Mouse (Mus musculus): Measurements from ENCODE around the gene Mafk. TPM values are rescaled to one million over a fixed set of nuclear protein-coding genes. Genes with fewer than 3 reads are reported as not detected.

The Mafk gene
- polyA plus RNA-seq, 1 experiment: 12.9 TPM

DNA sequence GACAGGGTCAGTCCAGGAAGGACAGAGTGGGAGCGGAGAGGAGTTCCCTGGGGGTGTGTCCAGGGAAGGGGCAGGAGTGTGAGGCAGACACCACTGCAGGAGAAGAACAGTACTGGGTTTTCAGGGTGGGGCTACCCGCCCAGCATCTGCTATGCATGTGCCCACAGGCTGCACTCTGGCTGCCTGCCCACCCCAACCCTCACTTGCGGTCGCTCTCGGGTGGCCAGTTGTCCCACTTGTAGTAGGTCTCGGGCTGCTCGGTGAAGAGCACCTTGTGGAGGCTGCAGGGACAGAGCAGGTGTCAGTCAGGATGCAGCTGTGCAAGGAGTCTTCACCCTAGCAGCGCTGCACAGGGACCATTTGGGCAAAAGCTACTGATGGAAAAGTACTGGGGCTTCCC is 23.1 kb upstream of the Mafk start:
- no peak overlapping the region for H3K4me3 ChIP-seq (ENCODE audit: insufficient read depth, low read length)
- TF ChIP-seq CTCF (IDR thresholded peaks at IDR 0.05; ENCODE audit: borderline replicate concordance, insufficient read depth, low read length) (no peak), POLR2A (IDR thresholded peaks at IDR 0.05; ENCODE audit: low read depth, low read length) (no peak)
- H3K4me1 ChIP-seq (ENCODE audit: control insufficient read depth, insufficient read depth, low read length): no peaks in the 10 kb centered on the region
- H3K27ac ChIP-seq (ENCODE audit: insufficient read depth, low read length): no peak overlapping the region

DNA sequence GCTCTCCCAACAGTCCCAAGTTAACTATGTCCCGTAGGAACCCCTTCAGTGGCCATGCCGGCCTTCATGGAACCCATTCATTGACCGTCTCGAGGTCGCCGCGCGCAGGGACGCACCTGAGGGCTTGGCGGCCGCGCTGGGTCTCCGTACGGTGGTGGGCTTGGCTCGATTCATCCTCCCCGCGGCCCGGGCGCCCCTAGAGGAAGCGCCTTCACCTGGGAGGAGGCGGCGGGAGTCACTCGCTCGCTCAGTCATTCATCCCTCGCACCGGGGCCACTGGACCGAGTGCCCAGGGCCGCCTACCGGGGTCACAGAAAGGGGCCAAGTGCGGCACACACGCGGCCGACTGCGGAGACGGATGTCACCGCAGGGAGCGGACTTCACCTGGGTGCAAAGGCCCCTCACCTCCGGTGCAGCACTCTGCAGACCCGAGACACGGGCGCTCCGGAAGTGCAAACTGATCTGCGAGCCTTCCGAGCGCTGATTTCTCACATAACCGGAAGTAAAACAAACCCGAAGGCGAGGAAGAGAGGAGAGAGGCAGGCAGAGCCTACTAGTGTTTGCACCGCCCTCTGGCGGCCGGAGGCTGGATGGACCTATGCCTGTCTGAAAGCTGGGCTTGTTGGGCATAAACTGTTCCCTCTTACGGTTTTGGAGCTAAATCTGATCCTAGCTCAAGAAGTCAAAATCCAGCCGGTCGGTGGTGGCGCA is 15.9 kb upstream of the Mafk start, which contains the start of gene Ints1:
Gene Ints1 (minus strand): TSS at position 459 of the 711 bp plus-strand sequence.
- Histone ChIP-seq H3K4me1 (ENCODE audit: control insufficient read depth, insufficient read depth, low read length) (0 out of 2 replicates have a peak, but pooled peaks cover 4% of the 10 kb centered on the region), H3K27ac (ENCODE audit: insufficient read depth, low read length) (no peak within 1 kb of the TSS), H3K4me3 (ENCODE audit: insufficient read depth, low read length) (peak within 1 kb of the TSS; percentile 87)
- TF ChIP-seq CTCF (IDR thresholded peaks at IDR 0.05; ENCODE audit: borderline replicate concordance, insufficient read depth, low read length) (peak; percentile 88), POLR2A (IDR thresholded peaks at IDR 0.05; ENCODE audit: low read depth, low read length) (peak; percentile 73)

DNA sequence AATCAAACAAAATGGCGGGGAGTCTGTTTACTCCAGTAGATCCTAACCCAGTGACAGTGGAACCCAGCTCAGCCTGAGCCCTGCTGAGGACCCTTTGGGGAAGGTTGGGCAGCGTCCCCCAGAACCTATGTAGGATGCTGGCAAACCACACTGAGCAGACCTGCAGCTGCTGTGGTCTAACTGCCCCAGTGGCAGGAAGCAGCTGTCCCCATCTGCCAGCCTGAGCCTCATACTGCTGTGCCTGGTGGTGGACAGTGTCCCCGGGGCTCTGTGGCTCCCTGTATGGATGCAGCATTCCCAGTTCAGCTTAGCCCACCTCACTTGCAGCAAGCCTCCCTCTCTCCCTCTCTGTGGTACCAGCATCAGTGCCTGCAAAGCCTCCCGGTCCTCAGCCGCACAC is 14.3 kb upstream of the Mafk start:
- TF ChIP-seq CTCF (IDR thresholded peaks at IDR 0.05; ENCODE audit: borderline replicate concordance, insufficient read depth, low read length): no peak
- 0 out of 2 replicates have a peak, but pooled peaks cover 4% of the 10 kb centered on the region for H3K4me1 ChIP-seq (ENCODE audit: control insufficient read depth, insufficient read depth, low read length)

DNA sequence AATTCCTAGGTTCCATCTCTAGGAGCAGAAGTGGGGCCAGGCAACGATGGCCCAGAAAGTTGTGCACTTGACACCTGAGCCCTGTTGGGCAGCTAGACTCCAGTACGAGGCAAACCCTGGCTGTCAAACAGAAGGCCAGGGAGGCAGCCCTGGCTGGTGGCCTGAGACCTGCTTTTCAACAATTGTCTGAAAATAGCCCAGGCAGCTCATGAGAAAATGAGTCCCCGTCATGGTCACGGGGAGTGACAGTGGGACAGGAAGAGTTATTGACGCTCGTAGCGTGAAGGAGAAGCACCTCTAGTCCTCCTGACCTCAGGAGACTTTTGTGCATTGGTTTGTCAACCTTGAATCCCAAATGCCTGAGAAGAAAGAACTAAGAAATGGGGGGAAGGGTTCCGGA is 9.9 kb upstream of the Mafk start:
- no peak overlapping the region for H3K4me3 ChIP-seq (ENCODE audit: insufficient read depth, low read length)
- no peak overlapping the region for H3K27ac ChIP-seq (ENCODE audit: insufficient read depth, low read length)
- no peaks in the 10 kb centered on the region for H3K4me1 ChIP-seq (ENCODE audit: control insufficient read depth, insufficient read depth, low read length)
- TF ChIP-seq POLR2A (IDR thresholded peaks at IDR 0.05; ENCODE audit: low read depth, low read length) (no peak), CTCF (IDR thresholded peaks at IDR 0.05; ENCODE audit: borderline replicate concordance, insufficient read depth, low read length) (no peak)

More for the DNA sequence above, 14.3 kb upstream of the Mafk start:
- no peak overlapping the region for H3K27ac ChIP-seq (ENCODE audit: insufficient read depth, low read length)
- H3K4me3 ChIP-seq (ENCODE audit: insufficient read depth, low read length): no peak overlapping the region

DNA sequence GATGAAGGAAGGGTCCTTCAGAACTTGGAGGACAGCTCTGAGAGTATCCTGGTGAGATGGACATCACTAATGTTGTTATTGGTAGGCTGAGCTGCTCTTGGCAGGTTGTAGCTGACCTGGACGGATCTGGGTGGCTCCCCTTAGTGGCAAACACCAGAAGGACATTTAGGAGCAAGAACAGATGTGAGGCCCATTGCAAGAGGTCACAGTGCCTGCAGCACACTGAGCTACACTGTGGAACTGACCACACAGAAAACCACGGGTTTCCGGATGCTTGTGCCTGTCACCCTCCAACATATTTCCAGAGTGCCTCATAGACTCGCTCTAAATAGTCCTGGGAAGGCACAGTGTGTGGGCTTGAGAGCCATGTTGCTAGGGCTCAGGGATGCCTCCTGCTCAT is 1.8 kb upstream of the Mafk start:
- no peak for TF ChIP-seq POLR2A (IDR thresholded peaks at IDR 0.05; ENCODE audit: low read depth, low read length)
- no peak for TF ChIP-seq CTCF (IDR thresholded peaks at IDR 0.05; ENCODE audit: borderline replicate concordance, insufficient read depth, low read length)
- Histone ChIP-seq H3K27ac (ENCODE audit: insufficient read depth, low read length) (no peak overlapping the region), H3K4me3 (ENCODE audit: insufficient read depth, low read length) (no peak overlapping the region), H3K4me1 (ENCODE audit: control insufficient read depth, insufficient read depth, low read length) (peaks cover 19% of the 10 kb centered on the region; the same call in 1 of the 2 replicates)

DNA sequence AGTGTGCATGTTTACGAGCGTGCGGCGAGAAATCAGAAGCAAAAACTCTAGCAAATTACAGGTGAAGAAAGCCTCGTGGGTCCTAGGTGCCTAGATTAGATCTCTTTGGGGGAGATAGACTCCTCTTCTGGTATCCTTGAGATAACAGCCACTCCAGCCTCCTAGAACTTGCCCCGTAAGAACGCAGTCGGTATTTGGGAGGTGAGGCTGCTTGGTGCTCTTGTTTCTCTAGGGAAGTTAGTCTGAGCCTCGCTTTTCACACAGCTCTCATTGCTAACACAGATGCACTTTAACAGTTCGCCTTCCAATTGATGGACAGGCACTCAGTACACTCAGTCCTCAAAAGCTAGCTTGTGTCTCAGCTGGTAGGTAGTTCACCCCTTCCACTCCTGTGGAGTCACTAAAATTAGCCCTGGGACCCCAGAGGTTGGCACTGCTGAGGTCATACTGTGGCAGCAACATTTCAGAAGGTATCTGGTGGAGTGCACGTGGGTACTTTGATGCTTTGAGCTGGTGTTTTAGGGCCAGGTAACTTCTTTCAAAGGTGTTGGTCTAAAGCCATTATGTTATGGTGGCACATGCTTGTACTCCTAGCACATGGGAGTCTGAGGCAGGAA is 954 bp downstream of the Mafk start:
- Histone ChIP-seq H3K27ac (ENCODE audit: insufficient read depth, low read length) (peak overlapping the region; percentile 90; the same call in 1 of the 2 replicates), H3K4me3 (ENCODE audit: insufficient read depth, low read length) (peak overlapping the region; percentile 75), H3K4me1 (ENCODE audit: control insufficient read depth, insufficient read depth, low read length) (peaks cover 38% of the 10 kb centered on the region)
- TF ChIP-seq CTCF (IDR thresholded peaks at IDR 0.05; ENCODE audit: borderline replicate concordance, insufficient read depth, low read length) (no peak), POLR2A (IDR thresholded peaks at IDR 0.05; ENCODE audit: low read depth, low read length) (0 out of 2 replicates have a peak, but pooled peaks have one; percentile 11)

DNA sequence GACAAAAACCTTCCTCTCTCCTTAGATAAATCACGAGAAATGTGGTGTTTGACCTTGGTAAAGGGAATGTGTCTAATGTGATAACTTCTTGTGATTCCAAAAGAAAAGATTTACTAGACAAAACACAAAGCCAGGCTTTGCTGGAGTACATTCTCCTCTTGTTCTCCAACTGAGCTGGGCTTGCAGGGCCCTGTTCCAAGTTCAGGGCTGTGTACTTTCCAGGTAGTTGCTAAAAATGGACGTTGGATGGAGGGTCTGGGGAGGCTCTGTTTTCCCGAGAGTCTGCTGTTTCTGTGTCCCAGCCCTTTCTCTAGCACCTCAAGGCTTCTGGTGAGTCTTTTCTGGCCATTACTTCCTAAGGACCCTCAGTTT is 1.6 kb downstream of the Mafk start:
- TF ChIP-seq POLR2A (IDR thresholded peaks at IDR 0.05; ENCODE audit: low read depth, low read length) (no peak), CTCF (IDR thresholded peaks at IDR 0.05; ENCODE audit: borderline replicate concordance, insufficient read depth, low read length) (no peak)
- Histone ChIP-seq H3K4me1 (ENCODE audit: control insufficient read depth, insufficient read depth, low read length) (peaks cover 43% of the 10 kb centered on the region), H3K27ac (ENCODE audit: insufficient read depth, low read length) (peak overlapping the region; percentile 90), H3K4me3 (ENCODE audit: insufficient read depth, low read length) (peak overlapping the region; percentile 75)

DNA sequence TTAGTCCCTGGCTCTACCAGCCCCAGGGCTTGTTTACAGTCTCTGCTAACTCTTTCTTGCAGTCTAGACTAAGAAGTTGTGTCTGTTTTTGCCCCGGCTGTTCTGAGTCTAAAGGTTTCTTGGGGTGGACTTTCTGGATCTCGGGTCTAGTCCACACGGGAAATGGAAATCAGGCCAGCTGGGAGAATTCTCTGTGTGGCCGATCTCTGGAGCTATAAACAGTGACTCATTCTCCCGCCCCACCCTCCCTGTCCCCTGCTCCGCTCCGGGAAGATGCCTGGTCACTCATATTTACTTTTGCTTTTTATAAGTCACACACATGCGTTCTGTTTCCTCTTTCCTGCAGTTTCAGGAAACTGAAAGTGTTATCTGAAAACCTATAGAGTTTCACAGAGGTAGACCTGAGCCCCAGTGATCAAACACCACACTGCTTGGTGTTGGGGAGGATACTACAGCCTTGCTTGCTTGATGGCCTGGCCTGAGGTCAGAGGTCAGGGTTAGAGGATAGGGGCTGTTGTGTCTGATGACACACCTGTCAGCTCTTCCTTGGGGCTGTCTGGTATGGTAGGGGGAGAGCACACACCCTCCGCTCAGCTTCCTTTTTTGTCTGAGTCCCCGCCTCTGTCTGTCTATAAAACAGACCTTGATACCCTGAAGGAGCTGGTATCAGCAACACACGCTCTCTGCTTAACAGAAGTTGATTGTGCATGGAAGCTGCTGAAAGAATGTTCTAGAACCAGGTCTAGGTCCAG is 2.2 kb downstream of the Mafk start:
- Histone ChIP-seq H3K4me1 (ENCODE audit: control insufficient read depth, insufficient read depth, low read length) (peaks cover 43% of the 10 kb centered on the region), H3K27ac (ENCODE audit: insufficient read depth, low read length) (peak overlapping the region; percentile 90), H3K4me3 (ENCODE audit: insufficient read depth, low read length) (peak overlapping the region; percentile 75)
- no peak for TF ChIP-seq CTCF (IDR thresholded peaks at IDR 0.05; ENCODE audit: borderline replicate concordance, insufficient read depth, low read length)
- TF ChIP-seq POLR2A (IDR thresholded peaks at IDR 0.05; ENCODE audit: low read depth, low read length): no peak

DNA sequence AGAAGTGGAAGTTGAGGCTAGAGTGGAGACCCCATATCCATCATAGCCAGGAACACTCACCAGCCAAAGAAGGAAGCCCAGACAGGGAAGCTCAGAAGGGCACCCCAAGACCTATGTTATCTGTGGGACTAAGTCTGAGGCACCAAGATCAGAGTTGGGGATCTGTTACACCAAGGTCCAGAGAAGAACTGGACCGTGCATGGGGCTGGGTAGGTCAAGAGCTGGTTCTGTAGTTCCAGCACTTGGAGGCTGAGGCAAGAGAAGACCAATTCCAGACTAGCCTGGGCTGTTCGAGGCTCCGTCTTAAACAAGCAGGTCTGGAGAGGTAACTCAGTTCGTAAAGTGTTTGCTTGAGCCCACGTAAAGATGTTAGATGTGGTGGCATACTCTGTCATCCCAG is 2.8 kb downstream of the Mafk start:
- H3K27ac ChIP-seq (ENCODE audit: insufficient read depth, low read length): peak overlapping the region; percentile 77
- no peak overlapping the region for H3K4me3 ChIP-seq (ENCODE audit: insufficient read depth, low read length)
- TF ChIP-seq POLR2A (IDR thresholded peaks at IDR 0.05; ENCODE audit: low read depth, low read length) (no peak), CTCF (IDR thresholded peaks at IDR 0.05; ENCODE audit: borderline replicate concordance, insufficient read depth, low read length) (no peak)
- H3K4me1 ChIP-seq (ENCODE audit: control insufficient read depth, insufficient read depth, low read length): peaks cover 43% of the 10 kb centered on the region
